Mouse (Mus musculus) CH12.LX (cell line): ENCODE measurements around the gene Scn8a. TPM values are rescaled to one million over a fixed set of nuclear protein-coding genes. Genes with fewer than 3 reads are reported as not detected.

Source experiments
- DNase-seq: peaks from one replicate; pipeline ENCODE4 v3.0.0-alpha.2; 2013; ENCODE audit errors: extremely low read depth
- H3K27ac ChIP-seq: 2 replicates; pipeline ENCODE4 v1.5.1; 2012; ENCODE audit warnings: low read depth, mild to moderate bottlenecking, control low read depth, moderate library complexity; ENCODE audit not compliant: insufficient read depth
- H3K27me3 ChIP-seq: replicated peaks from 2 replicates; pipeline ENCODE3; 2012; ENCODE audit warnings: inconsistent platforms
- H3K36me3 ChIP-seq, 2 experiments: replicated peaks in 1 of 2; 2 replicates each; pipeline versions ENCODE3 to v1.6.1; 2012; ENCODE audit warnings: inconsistent platforms in 1 of 2, low read length in 1 of 2, mild to moderate bottlenecking in 1 of 2, mixed read lengths in 1 of 2, moderate library complexity in 1 of 2; ENCODE audit not compliant: control insufficient read depth in 1 of 2, insufficient read depth in 1 of 2
- H3K4me1 ChIP-seq, 2 experiments: 2 replicates each; pipeline ENCODE4 v1.6.1; 2012; ENCODE audit warnings: inconsistent platforms in 1 of 2, moderate library complexity in 1 of 2; ENCODE audit not compliant: insufficient read depth in 2 of 2, control insufficient read depth in 1 of 2
- H3K4me2 ChIP-seq: 2 replicates; pipeline ENCODE4 v1.6.1; 2012; ENCODE audit warnings: low read depth, mild to moderate bottlenecking, control low read depth; ENCODE audit not compliant: poor library complexity, insufficient read depth, severe bottlenecking
- H3K4me3 ChIP-seq, 3 experiments: fragments of 150-350 bp in 1 of 3; sonication (generic) in 1 of 3; replicated peaks in 1 of 3; 2 replicates each; pipeline versions ENCODE3 to v1.5.1; 2011 to 2012; ENCODE audit warnings: low read depth in 2 of 3, low read length in 2 of 3, mild to moderate bottlenecking in 2 of 3, moderate library complexity in 2 of 3, control low read depth in 1 of 3, improper control_type of control experiment in 1 of 3, inconsistent platforms in 1 of 3, mixed read lengths in 1 of 3; ENCODE audit not compliant: poor library complexity in 1 of 3
- H3K79me2 ChIP-seq: replicated peaks from 2 replicates; pipeline ENCODE4 v1.6.1; 2012; ENCODE audit warnings: mild to moderate bottlenecking, moderate library complexity; ENCODE audit not compliant: control insufficient read depth, poor library complexity, insufficient read depth, severe bottlenecking; ENCODE audit errors: extremely low read depth
- H3K9ac ChIP-seq: 2 replicates; pipeline ENCODE4 v1.6.1; 2012; ENCODE audit warnings: low read depth, mild to moderate bottlenecking, control low read depth, moderate library complexity; ENCODE audit not compliant: insufficient read depth
- H3K9me3 ChIP-seq: replicated peaks from 2 replicates; pipeline ENCODE3; 2012; ENCODE audit warnings: low read length, inconsistent platforms, mixed read lengths
- HCFC1 ChIP-seq: IDR thresholded peaks from 2 replicates; pipeline ENCODE4 v1.6.1; 2012; ENCODE audit warnings: low read depth, mild to moderate bottlenecking, inconsistent platforms, low read length, improper control_type of control experiment
- MAX ChIP-seq: IDR thresholded peaks from 2 replicates; pipeline ENCODE4 v1.6.1; 2011; ENCODE audit warnings: low read length, improper control_type of control experiment
- MXI1 ChIP-seq: IDR thresholded peaks from 2 replicates; pipeline ENCODE4 v1.6.1; 2011; ENCODE audit warnings: mild to moderate bottlenecking, low read depth, low read length, improper control_type of control experiment
- NELFE ChIP-seq: IDR thresholded peaks from 2 replicates; pipeline ENCODE4 v1.6.1; 2011; ENCODE audit warnings: low read depth, low read length, improper control_type of control experiment
- NRF1 ChIP-seq: IDR thresholded peaks from 2 replicates; pipeline ENCODE4 v1.6.1; 2014; ENCODE audit warnings: low read depth, mild to moderate bottlenecking, inconsistent platforms, low read length, improper control_type of control experiment, moderate library complexity
- RAD21 ChIP-seq: IDR thresholded peaks from 2 replicates; pipeline ENCODE4 v1.6.1; 2011; ENCODE audit warnings: low read depth, mild to moderate bottlenecking, low read length, improper control_type of control experiment, moderate library complexity
- ZKSCAN1 ChIP-seq: IDR thresholded peaks from 2 replicates; pipeline ENCODE4 v1.6.1; 2012; ENCODE audit warnings: low read depth, inconsistent platforms, low read length, improper control_type of control experiment, borderline replicate concordance
- ZNF384 ChIP-seq: IDR thresholded peaks from 2 replicates; pipeline ENCODE4 v1.6.1; 2012; ENCODE audit warnings: low read depth, low read length, improper control_type of control experiment, inconsistent platforms
- dilution Hi-C: fragments of 300-500 bp; cut with MboI; formaldehyde crosslinking; loops from 2 replicates; pipeline ENCODE4 v1.14.3; 2020; ENCODE audit warnings: low sequenced_read_pairs; ENCODE audit not compliant: extremely low pct_unique_long_range_greater_than_20kb, extremely low pct_ligation_motif_present
- in situ Hi-C: fragments of 300-500 bp; cut with MboI; formaldehyde crosslinking; loops from 3 replicates; pipeline ENCODE4 v1.14.3; 2019; ENCODE audit warnings: low sequenced_read_pairs, low pct_ligation_motif_present, low pct_unique_long_range_greater_than_20kb, mixed read lengths
- polyA plus RNA-seq: library from polyadenylated mRNA; unstranded; fragments of >175 nt; gene quantifications from 2 replicates; pipeline ENCODE4 v1.2.1, GENCODE M21; 2012; ENCODE audit warnings: low read depth; ENCODE audit not compliant: insufficient read length
- total RNA-seq, 2 experiments: library from RNA; depleted of rRNA; stranded (reverse); fragments of 300-350 nt in 1 of 2; fragments of >200 nt in 1 of 2; gene quantifications; 2 replicates each; pipeline ENCODE4 v1.2.3; 2012 to 2014

The Scn8a gene
- total and polyA plus RNA-seq, 3 experiments: 0.13 to 0.39 (median 0.15) TPM

DNA sequence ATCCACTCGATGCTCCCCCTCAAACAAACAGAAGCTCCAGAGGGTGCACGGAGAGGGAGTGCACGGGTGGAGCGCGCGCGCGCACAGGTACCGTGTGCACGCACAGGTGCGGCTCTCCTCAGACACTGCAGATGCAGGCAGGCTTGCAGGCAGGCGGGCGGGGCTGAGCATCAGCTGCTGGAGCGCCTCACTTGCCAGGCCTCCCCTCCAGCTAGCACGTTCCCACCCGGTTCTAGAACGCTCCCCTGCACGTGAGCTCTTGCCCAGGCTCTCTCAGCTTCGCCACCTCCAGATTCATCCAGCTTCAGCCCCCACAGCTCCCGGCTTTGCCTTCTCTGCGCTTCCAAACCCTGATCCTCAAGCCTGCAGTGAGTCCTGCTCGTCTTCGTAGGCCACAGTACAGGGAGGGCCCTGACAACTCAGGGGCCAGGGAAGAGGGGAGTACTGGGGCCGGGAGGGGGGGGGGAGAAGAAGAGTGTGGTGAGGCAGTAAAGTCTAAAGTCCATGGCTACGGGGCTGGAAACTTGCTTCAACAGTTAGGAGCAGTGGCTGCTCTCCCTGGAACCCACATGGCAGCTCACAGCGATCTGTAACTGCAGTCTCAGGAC is 44.3 kb upstream of the Scn8a start:
- no peaks in the 10 kb centered on the region for H3K79me2 ChIP-seq
- H3K36me3 ChIP-seq: no peaks in the 10 kb centered on the region
- no peak overlapping the region for H3K27ac ChIP-seq
- DNase-seq: no peak
- dilution Hi-C loops (no loop called here), in situ Hi-C loops (no loop called here)
- H3K9me3 ChIP-seq: peaks cover 8% of the 10 kb centered on the region
- no peak overlapping the region for H3K4me2 ChIP-seq
- H3K9ac ChIP-seq: no peak overlapping the region
- peaks cover 68% of the 10 kb centered on the region for H3K27me3 ChIP-seq
- TF ChIP-seq HCFC1 (no peak), ZNF384 (no peak), NRF1 (no peak), MAX (no peak)
- H3K4me3 ChIP-seq: no peak overlapping the region
- H3K4me1 ChIP-seq: no peaks in the 10 kb centered on the region

DNA sequence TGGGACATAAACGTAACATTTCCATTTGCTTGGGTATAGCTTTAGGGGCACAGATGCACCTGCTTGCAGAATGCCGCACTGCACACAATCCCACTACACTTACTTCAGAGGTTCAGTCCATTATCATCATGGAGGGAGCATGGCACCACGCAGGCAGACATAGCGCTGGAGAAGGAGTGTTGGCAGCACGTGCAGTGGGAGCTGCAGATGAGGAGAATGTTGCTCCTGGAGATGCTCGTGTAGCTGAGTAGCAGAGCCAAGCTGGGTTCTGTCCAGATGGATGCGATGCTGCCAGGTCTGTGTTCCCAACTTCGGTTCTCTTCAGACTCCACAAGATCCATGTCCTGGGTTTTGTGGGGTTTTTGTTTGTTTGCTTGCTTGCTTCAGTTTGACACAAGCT is 43.6 kb upstream of the Scn8a start:
- no peak overlapping the region for H3K9ac ChIP-seq
- H3K36me3 ChIP-seq: no peaks in the 10 kb centered on the region
- no peak overlapping the region for H3K4me2 ChIP-seq
- H3K4me3 ChIP-seq: no peak overlapping the region
- DNase-seq: no peak
- peaks cover 73% of the 10 kb centered on the region for H3K27me3 ChIP-seq
- no peak for TF ChIP-seq ZKSCAN1
- no peak for TF ChIP-seq RAD21
- peaks cover 14% of the 10 kb centered on the region for H3K9me3 ChIP-seq
- no peaks in the 10 kb centered on the region for H3K4me1 ChIP-seq
- dilution Hi-C loops (no loop called here), in situ Hi-C loops (no loop called here)
- H3K27ac ChIP-seq: no peak overlapping the region
- no peaks in the 10 kb centered on the region for H3K79me2 ChIP-seq

DNA sequence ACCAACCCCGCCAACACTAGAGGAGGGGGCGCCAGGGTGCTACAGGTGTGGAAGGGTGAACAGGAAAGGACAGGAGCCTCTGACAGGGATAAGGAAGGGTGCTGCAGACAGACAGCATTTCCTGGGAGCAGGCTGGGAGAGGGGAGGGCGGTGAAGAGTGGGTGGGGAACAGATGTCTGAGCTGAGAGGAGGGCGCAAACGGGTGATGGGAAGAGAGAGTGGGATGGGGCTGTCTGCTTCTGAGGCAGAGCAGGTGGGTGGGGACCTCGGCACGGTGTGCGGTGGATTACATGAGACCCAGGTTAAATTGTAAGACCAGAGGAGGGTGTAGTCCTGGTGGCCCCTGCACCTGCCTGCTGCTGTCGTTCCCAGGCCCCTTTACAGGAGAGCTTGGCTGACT is 39.9 kb upstream of the Scn8a start:
- no peak overlapping the region for H3K4me3 ChIP-seq
- H3K4me1 ChIP-seq: no peaks in the 10 kb centered on the region; a peak in 1 of 4 replicates
- no peak overlapping the region for H3K4me2 ChIP-seq
- no peak for DNase-seq
- H3K27me3 ChIP-seq: peaks cover 78% of the 10 kb centered on the region
- peaks cover 14% of the 10 kb centered on the region for H3K9me3 ChIP-seq
- in situ Hi-C loops (loop anchor here (10.0 kb wide), 1 partner anchor 165 kb away; no protein-coding TSS in a partner anchor), dilution Hi-C loops (no loop called here)
- H3K9ac ChIP-seq: no peak overlapping the region
- H3K79me2 ChIP-seq: no peaks in the 10 kb centered on the region
- TF ChIP-seq NELFE (no peak), MXI1 (no peak), ZKSCAN1 (no peak)
- H3K27ac ChIP-seq: no peak overlapping the region
- no peaks in the 10 kb centered on the region for H3K36me3 ChIP-seq
